In genomic region chrX:48152106-48152505, GRCm38 (mm10) we compare ENCODE assay signal across 21 mouse cellular contexts. TPM values are rescaled to one million over a fixed set of nuclear protein-coding genes. Genes with fewer than 3 reads are reported as not detected.
A peak's percentile ranks its signal among the peaks of the same experiment; 100 is the strongest.
DNase-seq lines count a peak whose midpoint lies in the region; ATAC-seq and TF ChIP-seq lines count a peak whose summit lies in the region.
"Had no signal": no experiment of that assay in that cellular context is flagged by ENCODE, and none has a peak within 500 bp of the region (broad histone marks: within the 10 kb centered on the region; RNA-seq: fewer than 3 reads in every experiment).

No protein-coding gene starts in this region.

- ATAC-seq in megakaryocyte, adult 5-6 weeks (ENCODE audit: poor library complexity, severe bottlenecking): no peak
- ATAC-seq in neural tube, embryonic 15.5 days (ENCODE audit: low FRiP score): no peak
- ATAC-seq: activated CD4-positive, CD25-positive, alpha-beta regulatory T cell, adult 4 months; forebrain, embryonic 14.5 days; forebrain, embryonic 16.5 days; Patski had no signal

- no peak for TF ChIP-seq POLR2A in bone marrow macrophage, adult 2 months (IDR thresholded peaks at IDR 0.05; ENCODE audit: borderline replicate concordance, low read depth, low read length)

- no peak overlapping the region for H3K4me2 ChIP-seq in neural tube, embryonic 15.5 days
- H3K4me2 ChIP-seq: embryonic facial prominence, embryonic 12.5 days had no signal

- WGBS in neural tube, embryonic 15.5 days: 85% methylated on average over 7 of the region's 7 CpGs

- peak overlapping the region; percentile 46 for H3K4me3 ChIP-seq in megakaryocyte, embryonic 14.5 days (replicated peaks)
- H3K4me3 ChIP-seq in bone marrow macrophage, adult 2 months (ENCODE audit: insufficient read depth, low read length): no peak overlapping the region
- H3K4me3 ChIP-seq in neural tube, embryonic 15.5 days (replicated peaks): no peak overlapping the region
- H3K4me3 ChIP-seq: embryonic facial prominence, embryonic 10.5 days; embryonic facial prominence, embryonic 12.5 days had no signal

- no peak for TF ChIP-seq CTCF in bone marrow macrophage, adult 2 months (IDR thresholded peaks at IDR 0.05; ENCODE audit: low read depth, low read length)

- H3K9me3 ChIP-seq in megakaryocyte, embryonic 14.5 days: no peaks in the 10 kb centered on the region
- no peaks in the 10 kb centered on the region for H3K9me3 ChIP-seq in neural tube, embryonic 15.5 days (replicated peaks)
- H3K9me3 ChIP-seq: embryonic facial prominence, embryonic 10.5 days; embryonic facial prominence, embryonic 12.5 days; G1E had no signal

- H3K9ac ChIP-seq in neural tube, embryonic 15.5 days (replicated peaks): no peak overlapping the region
- H3K9ac ChIP-seq: embryonic facial prominence, embryonic 12.5 days had no signal

- H3K27me3 ChIP-seq in megakaryocyte, embryonic 14.5 days (replicated peaks): peaks cover 11% of the 10 kb centered on the region
- no peaks in the 10 kb centered on the region for H3K27me3 ChIP-seq in neural tube, embryonic 15.5 days (replicated peaks)
- H3K27me3 ChIP-seq: embryonic facial prominence, embryonic 12.5 days had no signal

- DNase-seq in A20 (ENCODE audit: low read depth, low spot score): peak; percentile 57
- no peak for DNase-seq in kidney, postnatal 4 days
- DNase-seq: adrenal gland, adult 8-10 months; adrenal gland, postnatal 25 days; cerebellum, adult 11-12 months; cerebellum, adult 2 months; cerebellum, adult 9-10 months; cerebellum, postnatal 10 days; cerebellum, postnatal 25 days had no signal

- H3K27ac ChIP-seq in bone marrow macrophage, adult 2 months (ENCODE audit: insufficient read depth, low read depth, low read length): peak overlapping the region; percentile 69
- H3K27ac ChIP-seq in neural tube, embryonic 15.5 days (replicated peaks): no peak overlapping the region
- H3K27ac ChIP-seq: embryonic facial prominence, embryonic 10.5 days; embryonic facial prominence, embryonic 12.5 days had no signal

- peaks cover 78% of the 10 kb centered on the region for H3K36me3 ChIP-seq in megakaryocyte, embryonic 14.5 days (replicated peaks; ENCODE audit: low read length)
- no peaks in the 10 kb centered on the region for H3K36me3 ChIP-seq in neural tube, embryonic 15.5 days
- H3K36me3 ChIP-seq: embryonic facial prominence, embryonic 10.5 days; embryonic facial prominence, embryonic 12.5 days; G1E had no signal

- H3K4me1 ChIP-seq in megakaryocyte, embryonic 14.5 days: peaks cover 64% of the 10 kb centered on the region
- H3K4me1 ChIP-seq in bone marrow macrophage, adult 2 months (ENCODE audit: control insufficient read depth, insufficient read depth, low read length): peaks cover 52% of the 10 kb centered on the region
- H3K4me1 ChIP-seq in neural tube, embryonic 15.5 days: no peaks in the 10 kb centered on the region
- H3K4me1 ChIP-seq: embryonic facial prominence, embryonic 10.5 days; embryonic facial prominence, embryonic 12.5 days had no signal

RNA-seq across cellular contexts. Expression of gene Sash3, which starts 5.9 kb away (rescaled TPM):
- polyA plus RNA-seq in megakaryocyte, embryonic 14.5 days (2012; ENCODE audit: insufficient read depth, low replicate concordance): 26.2 and 50.4 TPM in 2 replicates
- 96.3 and 105 TPM in 2 replicates for total RNA-seq in megakaryocyte, adult 5-6 weeks (2015)
- 146 and 154 TPM in 2 replicates for total RNA-seq in megakaryocyte, adult 5-6 weeks (2017)
- 66.3 and 69.9 TPM in 2 replicates for polyA plus RNA-seq in bone marrow macrophage, adult 2 months (2012; ENCODE audit: insufficient read depth, insufficient read length, missing spikeins)
- polyA plus RNA-seq in neural tube, embryonic 15.5 days (2015; fragmentation: Nextera tagmentation; extraction: Ambion mirVana): 1.1 and 18.9 TPM in 2 replicates
- polyA plus RNA-seq: C2C12, Patski had no signal

RNA-seq across cellular contexts. Expression of gene Xpnpep2, which starts 43.6 kb away (rescaled TPM):
- polyA plus RNA-seq in megakaryocyte, embryonic 14.5 days (2012; ENCODE audit: insufficient read depth, low replicate concordance): 0.26 TPM in 1 of 2 replicates, not detected in the other
- total RNA-seq in megakaryocyte, adult 5-6 weeks (2015): not detected in 2 replicates
- not detected in 2 replicates for total RNA-seq in megakaryocyte, adult 5-6 weeks (2017)
- not detected in 2 replicates for polyA plus RNA-seq in bone marrow macrophage, adult 2 months (2012; ENCODE audit: insufficient read depth, insufficient read length, missing spikeins)
- 0.31 and 0.54 TPM in 2 replicates for polyA plus RNA-seq in neural tube, embryonic 15.5 days (2015; fragmentation: Nextera tagmentation; extraction: Ambion mirVana)

RNA-seq across cellular contexts. Expression of gene Zdhhc9, which starts 56.6 kb away (rescaled TPM):
- 10.4 and 25.6 TPM in 2 replicates for polyA plus RNA-seq in megakaryocyte, embryonic 14.5 days (2012; ENCODE audit: insufficient read depth, low replicate concordance)
- 66.9 and 68.7 TPM in 2 replicates for total RNA-seq in megakaryocyte, adult 5-6 weeks (2015)
- total RNA-seq in megakaryocyte, adult 5-6 weeks (2017): 16.4 and 20.0 TPM in 2 replicates
- polyA plus RNA-seq in bone marrow macrophage, adult 2 months (2012; ENCODE audit: insufficient read depth, insufficient read length, missing spikeins): 64.6 and 77.1 TPM in 2 replicates
- 8.7 and 9.1 TPM in 2 replicates for polyA plus RNA-seq in neural tube, embryonic 15.5 days (2015; fragmentation: Nextera tagmentation; extraction: Ambion mirVana)
